Mouse (Mus musculus): ENCODE results near the gene Nbr1.
"Not testable (repeated sequence)": the region's sequence is repeated elsewhere in the genome, so short reads cannot be mapped to it uniquely, and the experiment has no call there.

Nbr1 gene

DNA sequence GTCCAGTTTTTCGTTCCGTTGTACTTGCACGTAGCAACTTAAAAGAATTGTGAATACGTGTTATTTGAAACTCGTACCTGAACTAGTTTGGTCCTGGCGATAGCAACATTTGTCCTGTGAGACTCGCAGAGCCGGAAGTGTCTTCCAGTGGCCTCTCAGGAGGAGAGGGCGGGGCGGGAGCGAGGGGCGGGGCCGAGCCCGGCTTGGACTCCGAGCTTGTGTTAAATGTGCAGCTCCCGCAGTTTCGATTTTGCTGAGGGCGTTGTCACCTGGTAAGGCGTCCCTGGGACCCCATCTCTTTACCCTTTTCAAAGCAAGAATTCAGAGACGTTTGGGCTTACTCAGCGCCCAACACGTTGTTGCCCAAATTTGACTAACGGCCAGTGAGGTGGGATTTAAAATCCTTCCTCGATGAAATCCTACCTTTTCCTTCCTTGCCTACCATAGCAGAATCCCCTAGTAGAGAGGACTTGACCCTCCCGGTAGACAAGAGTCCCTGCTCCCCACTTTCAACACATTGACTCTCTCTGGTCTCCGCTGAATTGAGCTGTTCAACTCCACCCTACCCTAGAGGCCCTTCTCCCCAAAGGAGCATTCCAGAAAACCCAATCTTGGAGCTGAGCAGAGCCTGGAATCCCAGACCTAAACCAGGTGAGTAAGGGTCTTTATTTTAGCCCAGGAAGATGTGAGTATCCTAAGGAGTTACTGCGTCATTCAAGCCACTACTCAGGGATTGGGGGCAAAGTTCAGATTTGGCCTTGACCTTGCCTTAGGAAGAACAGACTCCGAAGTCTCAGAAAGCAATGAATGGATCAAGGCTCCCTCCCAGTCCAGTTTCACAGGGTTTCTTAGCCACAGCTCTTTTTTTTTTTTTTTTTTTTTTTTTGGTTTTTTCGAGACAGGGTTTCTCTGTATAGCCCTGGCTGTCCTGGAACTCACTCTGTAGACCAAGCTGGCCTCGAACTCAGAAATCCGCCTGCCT, 30.4 kb downstream of the Nbr1 start, which contains the start of gene Tmem106a:
Tmem106a (plus strand) TSS at position 189 of the 982 bp plus-strand sequence.
- peak; percentile 63 to 69 for DNase-seq (ENCODE audit: low spot score in 2 of 2)

GRCm38 (mm10) chr11:101583205-101583604, 31.3 kb downstream of the Nbr1 start:
- DNase-seq (ENCODE audit: low spot score in 2 of 2) = no peak

- DNase-seq (ENCODE audit: low spot score in 2 of 2) = not testable (repeated sequence)
Measured at GRCm38 (mm10) chr11:101585031-101585430, 33.1 kb downstream of the Nbr1 start.

GRCm38 (mm10) chr11:101585805-101586204, 33.9 kb downstream of the Nbr1 start:
- no peak for DNase-seq (ENCODE audit: low spot score in 2 of 2)

DNA sequence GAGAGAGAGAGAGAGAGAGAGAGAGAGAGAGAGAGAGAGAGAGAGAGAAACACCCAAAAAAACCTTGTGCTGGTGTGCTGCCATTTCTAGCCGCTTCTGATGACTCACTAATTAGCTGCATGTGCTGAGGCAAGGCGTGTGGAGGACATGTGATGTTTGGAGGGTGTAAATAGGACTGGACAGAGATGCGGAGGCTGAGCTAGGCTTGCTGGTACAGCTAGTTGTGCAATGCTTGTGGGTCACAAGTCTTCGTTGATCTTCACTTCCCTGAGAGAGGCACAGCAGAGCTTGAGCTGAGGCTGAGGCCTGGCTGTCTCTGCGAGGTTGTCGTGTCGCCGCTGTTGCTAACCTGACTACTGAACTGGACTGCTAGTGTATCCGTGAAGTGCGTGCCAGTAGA, 35.7 kb downstream of the Nbr1 start:
- DNase-seq (ENCODE audit: low spot score in 2 of 2) = peak in 1 of 2 experiments; percentile 27

DNA sequence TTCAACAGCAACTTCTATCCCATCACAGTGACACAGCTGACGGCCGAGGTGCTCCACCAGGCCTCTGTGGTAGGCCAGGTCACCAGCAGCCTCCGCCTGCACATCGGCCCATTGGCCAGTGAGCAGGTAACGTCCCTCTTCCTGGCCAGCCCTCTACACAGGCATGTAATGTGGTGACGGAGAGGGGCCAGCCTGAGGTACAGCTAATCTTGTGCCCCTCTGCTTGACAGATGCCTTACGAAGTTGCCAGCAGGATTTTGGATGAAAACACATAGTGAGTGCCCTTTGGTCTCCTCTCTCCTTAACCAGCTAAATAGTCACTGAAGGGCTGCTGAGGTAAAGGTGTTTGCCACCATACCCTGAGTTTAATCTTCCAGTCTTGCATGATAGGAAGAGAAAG, 36.9 kb downstream of the Nbr1 start:
- DNase-seq (ENCODE audit: low spot score in 2 of 2) = no peak

DNA sequence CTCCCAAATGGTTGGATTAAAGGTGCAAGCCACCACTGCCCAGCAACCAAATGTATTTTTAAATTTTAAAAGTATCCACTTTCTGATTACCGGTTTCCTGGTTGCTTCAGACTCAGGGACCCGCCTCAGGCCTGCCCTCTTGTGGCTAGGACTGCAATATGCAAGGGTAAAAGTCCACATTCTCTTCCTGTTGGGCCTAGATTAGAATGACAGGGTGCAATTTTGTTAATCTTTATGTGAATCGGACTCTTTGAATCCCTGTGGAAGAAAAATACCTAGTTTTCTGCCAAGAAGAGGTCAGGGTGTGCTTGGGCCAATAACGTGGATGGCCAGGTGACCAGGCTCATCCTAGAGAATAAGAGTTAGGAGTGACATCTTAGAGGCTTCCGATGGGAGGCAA, 37.5 kb downstream of the Nbr1 start:
- DNase-seq (ENCODE audit: low spot score in 2 of 2) = peak in 1 of 2 experiments; percentile 37

GRCm38 (mm10) chr11:101589989-101590624, 38.2 kb downstream of the Nbr1 start:
- no peak for DNase-seq (ENCODE audit: low spot score in 2 of 2)

GRCm38 (mm10) chr11:101599156-101599555, 47.2 kb downstream of the Nbr1 start, which contains the start of gene Gm11634:
Gene Gm11634, minus strand, starts transcription at chr11:101599256.
- no peak for DNase-seq (ENCODE audit: low spot score in 2 of 2)

- no peak for DNase-seq (ENCODE audit: low spot score in 2 of 2)
Measured at GRCm38 (mm10) chr11:101602491-101602890, 50.5 kb downstream of the Nbr1 start.

GRCm38 (mm10) chr11:101604116-101604515, 52.2 kb downstream of the Nbr1 start:
- DNase-seq (ENCODE audit: low spot score in 2 of 2) = no peak

GRCm38 (mm10) chr11:101604531-101605453, 52.8 kb downstream of the Nbr1 start:
- peak; percentile 42 to 58 for DNase-seq (ENCODE audit: low spot score in 2 of 2)

GRCm38 (mm10) chr11:101607134-101607533, 55.2 kb downstream of the Nbr1 start:
- DNase-seq (ENCODE audit: low spot score in 2 of 2) = not testable (repeated sequence)

GRCm38 (mm10) chr11:101610445-101610844, 58.5 kb downstream of the Nbr1 start:
- no peak for DNase-seq (ENCODE audit: low spot score in 2 of 2)

DNA sequence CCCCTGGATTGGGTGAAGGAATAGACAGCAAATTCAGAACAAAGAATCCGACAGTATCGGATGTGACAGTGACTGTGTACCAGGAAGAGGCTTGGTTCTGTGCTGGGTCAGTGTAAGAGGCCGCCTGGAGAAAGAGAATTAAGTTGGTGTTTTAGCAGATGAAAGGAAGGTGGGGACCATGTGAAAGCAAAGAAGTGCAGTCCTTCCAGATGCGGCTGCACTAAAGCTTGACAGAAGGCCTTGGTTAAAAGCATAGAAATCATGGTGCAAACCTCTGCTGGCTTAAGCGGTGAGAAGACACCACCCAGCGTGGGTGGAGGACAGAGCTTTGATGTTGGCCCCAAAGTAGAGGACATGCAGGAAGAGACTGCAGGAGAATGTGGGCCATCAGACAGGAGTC, 61.6 kb downstream of the Nbr1 start:
- no peak for DNase-seq (ENCODE audit: low spot score in 2 of 2)

GRCm38 (mm10) chr11:101614116-101614515, 62.2 kb downstream of the Nbr1 start:
- no peak for DNase-seq (ENCODE audit: low spot score in 2 of 2)

DNA sequence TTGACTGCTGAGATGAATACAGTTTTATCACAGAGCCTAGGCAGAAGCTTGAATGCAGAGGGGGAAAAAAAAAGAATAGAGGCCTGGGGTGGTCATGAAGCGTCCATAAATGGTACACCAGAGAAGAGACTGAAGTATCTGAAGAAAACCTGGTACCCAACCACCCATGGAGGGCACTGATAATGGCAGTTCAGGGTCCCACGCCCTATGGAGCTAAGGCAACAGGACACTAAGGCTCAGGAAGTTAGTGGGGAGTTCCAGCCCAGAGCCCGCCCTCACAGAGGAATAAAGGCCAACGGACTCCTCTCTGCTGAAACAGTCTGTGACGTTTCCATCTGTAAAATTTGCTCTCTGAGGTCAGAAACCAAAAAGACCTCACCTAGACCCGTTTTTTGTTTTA, 63.4 kb downstream of the Nbr1 start:
- DNase-seq (ENCODE audit: low spot score in 2 of 2) = no peak

GRCm38 (mm10) chr11:101616104-101616503, 64.2 kb downstream of the Nbr1 start:
- no peak for DNase-seq (ENCODE audit: low spot score in 2 of 2)

GRCm38 (mm10) chr11:101616948-101617767, 65.2 kb downstream of the Nbr1 start:
- no peak for DNase-seq (ENCODE audit: low spot score in 2 of 2)

DNA sequence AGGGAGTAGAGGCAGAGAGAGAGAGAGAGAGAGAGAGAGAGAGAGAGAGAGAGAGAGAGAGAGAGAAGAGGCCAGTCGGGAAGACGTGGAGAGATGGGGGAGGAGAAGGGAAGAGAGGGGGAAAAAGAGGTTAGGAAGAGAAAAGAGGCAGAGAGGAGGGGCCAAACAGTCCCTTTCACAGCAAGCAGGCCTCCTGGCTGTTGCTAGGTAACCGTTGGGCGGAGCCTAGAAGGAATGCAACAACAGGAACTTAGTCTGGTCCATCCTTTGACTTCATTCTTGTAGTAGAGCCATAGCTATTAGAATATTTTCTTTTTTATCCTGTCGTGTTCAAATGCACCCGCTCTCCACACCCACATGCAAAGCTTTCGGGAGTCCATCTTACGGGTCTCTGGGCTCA, 65.9 kb downstream of the Nbr1 start:
- DNase-seq (ENCODE audit: low spot score in 2 of 2) = no peak

GRCm38 (mm10) chr11:101618596-101618995, 66.6 kb downstream of the Nbr1 start:
- DNase-seq (ENCODE audit: low spot score in 2 of 2) = no peak

Data from heart, adult 9 months (tissue).